Mouse (Mus musculus): ENCODE data around the gene Usp48. TPM values are rescaled to one million over a fixed set of nuclear protein-coding genes. Genes with fewer than 3 reads are reported as not detected.

Gene Usp48
- total and polyA plus RNA-seq, 3 experiments: 27.1 to 99.6 TPM; not detected in 1

DNA sequence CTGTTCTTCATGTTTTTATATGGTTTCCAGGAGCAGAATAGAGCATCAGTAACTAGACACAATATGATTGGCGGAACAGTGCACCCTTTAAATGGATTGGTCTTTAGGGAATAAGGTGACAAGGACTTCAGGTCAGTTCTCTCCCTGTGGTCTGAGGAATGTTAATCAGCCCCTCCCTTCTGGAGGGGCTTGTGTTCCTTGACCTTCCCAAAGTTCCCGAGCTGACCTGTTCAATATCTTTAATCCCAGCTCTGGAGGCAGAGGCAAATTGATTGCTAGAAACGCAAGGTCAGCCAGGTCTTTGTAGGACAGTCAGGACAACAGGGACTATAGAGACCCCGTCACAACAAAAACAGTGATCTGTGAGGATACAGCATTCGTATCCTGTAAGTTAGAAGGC, 5.0 kb downstream of the Usp48 start:
- Histone ChIP-seq H3K36me3 (ENCODE audit: control insufficient read depth in 1 of 2, insufficient read depth in 2 of 2, low read length in 2 of 2) (peaks cover 0 to 27% of the 10 kb centered on the region in 2 experiments; a peak in 2 of 4 replicates), H3K79me2 (ENCODE audit: control insufficient read depth, insufficient read depth, low read length, poor library complexity) (peaks cover 76% of the 10 kb centered on the region), H3K9ac (ENCODE audit: control insufficient read depth, low read depth, low read length, poor library complexity, severe bottlenecking) (no peak overlapping the region), H3K27ac (ENCODE audit: control insufficient read depth, low read depth, low read length) (no peak overlapping the region), H3K4me3 (ENCODE audit: control insufficient read depth in 1 of 2, insufficient read depth in 1 of 2, low read depth in 2 of 2, low read length in 2 of 2) (no peak overlapping the region), H3K4me1 (ENCODE audit: control insufficient read depth in 1 of 2, insufficient read depth in 2 of 2, low read length in 2 of 2) (peaks cover 8 to 12% of the 10 kb centered on the region in 2 experiments), H3K27me3 (ENCODE audit: control insufficient read depth in 1 of 2, insufficient read depth in 2 of 2, low read length in 2 of 2) (no peaks in the 10 kb centered on the region), H3K9me3 (replicated peaks; ENCODE audit: insufficient read depth, low read length) (no peaks in the 10 kb centered on the region)
- DNase-seq (ENCODE audit: low read depth, low spot score): no peak
- no peak for TF ChIP-seq JUND (IDR thresholded peaks at IDR 0.05; ENCODE audit: low read depth, low read length)
- TF ChIP-seq ZNF384 (IDR thresholded peaks at IDR 0.05; ENCODE audit: low read depth, low read length): no peak
- no peak for TF ChIP-seq RCOR1 (IDR thresholded peaks at IDR 0.05; ENCODE audit: low read depth, low read length)
- TF ChIP-seq MAFK (IDR thresholded peaks at IDR 0.05; ENCODE audit: borderline replicate concordance, low read depth, low read length): no peak
- no peak for TF ChIP-seq TAL1 (IDR thresholded peaks at IDR 0.05; ENCODE audit: low read length)
- no peak for TF ChIP-seq CHD1 (IDR thresholded peaks at IDR 0.05; ENCODE audit: low read depth, low read length)
- TF ChIP-seq ZMIZ1 (IDR thresholded peaks at IDR 0.05; ENCODE audit: low read depth, low read length): no peak
- no peak for TF ChIP-seq MXI1 (IDR thresholded peaks at IDR 0.05; ENCODE audit: low read depth, low read length)
- TF ChIP-seq TBP (IDR thresholded peaks at IDR 0.05; ENCODE audit: low read depth, low read length): no peak
- TF ChIP-seq POLR2AphosphoS2 (IDR thresholded peaks at IDR 0.05; ENCODE audit: low read length): no peak
- TF ChIP-seq POLR2A (IDR thresholded peaks at IDR 0.05; ENCODE audit: control insufficient read depth in 1 of 2, insufficient read depth in 1 of 2, low read depth in 1 of 2, low read length in 2 of 2, poor library complexity in 1 of 2): no peak
- no peak for TF ChIP-seq MYC (IDR thresholded peaks at IDR 0.05; ENCODE audit: low read depth, low read length)
- no peak for TF ChIP-seq EP300 (IDR thresholded peaks at IDR 0.05; ENCODE audit: low read depth in 1 of 2, low read length in 2 of 2)
- TF ChIP-seq ZKSCAN1 (IDR thresholded peaks at IDR 0.05; ENCODE audit: low read depth, low read length): no peak
- TF ChIP-seq TCF12 (IDR thresholded peaks at IDR 0.05; ENCODE audit: low read depth, low read length): no peak
- TF ChIP-seq USF1 (IDR thresholded peaks at IDR 0.05; ENCODE audit: low read depth, low read length): no peak
- TF ChIP-seq USF2 (IDR thresholded peaks at IDR 0.05; ENCODE audit: borderline replicate concordance in 1 of 2, insufficient read depth in 1 of 2, low read depth in 1 of 2, low read length in 2 of 2): no peak
- no peak for TF ChIP-seq KAT2A (conservative IDR thresholded peaks at IDR 0.05; ENCODE audit: low read depth, low read length)

DNA sequence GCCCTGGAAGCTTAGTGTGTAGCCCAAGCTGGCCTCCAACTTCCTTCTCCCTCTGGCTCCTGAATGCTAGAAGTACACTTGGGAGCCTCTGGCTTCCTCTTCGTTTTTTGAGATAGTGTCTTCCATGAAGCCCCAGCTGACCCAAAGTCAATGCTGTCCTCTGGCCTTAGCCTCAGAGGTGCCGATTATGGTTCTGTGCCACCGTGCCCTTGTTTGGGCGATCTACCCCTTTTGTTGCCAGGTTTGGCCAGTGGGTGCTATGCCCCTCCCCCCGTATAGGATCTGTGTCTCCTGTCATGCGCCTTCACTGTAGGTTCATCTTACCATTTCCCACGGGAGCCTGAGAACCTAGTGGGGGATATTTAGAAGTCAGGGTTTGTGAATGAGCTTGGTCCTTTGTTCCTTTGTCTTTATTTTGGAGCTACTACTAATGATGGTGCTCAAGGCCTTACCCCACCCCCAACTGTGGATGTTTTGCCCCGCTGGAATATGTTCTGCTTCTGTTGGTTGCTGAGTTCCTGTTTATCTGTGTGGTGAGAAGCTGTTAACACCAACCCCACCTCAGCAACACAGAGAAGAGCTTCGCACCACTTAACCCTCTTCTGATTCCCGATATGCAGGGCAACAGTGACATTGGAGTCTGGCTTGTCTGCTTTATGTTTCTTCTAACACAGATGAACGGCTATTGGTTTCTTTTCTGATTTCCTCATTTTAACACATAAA, 10.1 kb downstream of the Usp48 start:
- peak; percentile 30 for DNase-seq (ENCODE audit: low read depth, low spot score)
- Histone ChIP-seq H3K27ac (ENCODE audit: control insufficient read depth, low read depth, low read length) (no peak overlapping the region), H3K9ac (ENCODE audit: control insufficient read depth, low read depth, low read length, poor library complexity, severe bottlenecking) (no peak overlapping the region), H3K79me2 (ENCODE audit: control insufficient read depth, insufficient read depth, low read length, poor library complexity) (peaks cover 39% of the 10 kb centered on the region), H3K27me3 (ENCODE audit: control insufficient read depth in 1 of 2, insufficient read depth in 2 of 2, low read length in 2 of 2) (no peaks in the 10 kb centered on the region), H3K4me3 (ENCODE audit: control insufficient read depth in 1 of 2, insufficient read depth in 1 of 2, low read depth in 2 of 2, low read length in 2 of 2) (no peak overlapping the region), H3K4me1 (ENCODE audit: control insufficient read depth in 1 of 2, insufficient read depth in 2 of 2, low read length in 2 of 2) (peaks cover 4 to 7% of the 10 kb centered on the region in 2 experiments; a peak in 3 of 4 replicates), H3K36me3 (ENCODE audit: control insufficient read depth in 1 of 2, insufficient read depth in 2 of 2, low read length in 2 of 2) (peaks cover 6 to 9% of the 10 kb centered on the region in 2 experiments), H3K9me3 (replicated peaks; ENCODE audit: insufficient read depth, low read length) (no peaks in the 10 kb centered on the region)
- TF ChIP-seq TCF12 (IDR thresholded peaks at IDR 0.05; ENCODE audit: low read depth, low read length) (no peak), ZMIZ1 (IDR thresholded peaks at IDR 0.05; ENCODE audit: low read depth, low read length) (no peak), CHD2 (IDR thresholded peaks at IDR 0.05; ENCODE audit: low read length) (no peak), CTCF (IDR thresholded peaks at IDR 0.05 in 2 of 3, conservative IDR thresholded peaks at IDR 0.05 in 1 of 3; ENCODE audit: control insufficient read depth in 1 of 3, insufficient read depth in 1 of 3, low read depth in 2 of 3, low read length in 3 of 3, poor library complexity in 1 of 3, severe bottlenecking in 1 of 3) (no peak), ELF1 (IDR thresholded peaks at IDR 0.05; ENCODE audit: low read depth, low read length) (no peak), USF2 (IDR thresholded peaks at IDR 0.05; ENCODE audit: borderline replicate concordance in 1 of 2, insufficient read depth in 1 of 2, low read depth in 1 of 2, low read length in 2 of 2) (no peak), RCOR1 (IDR thresholded peaks at IDR 0.05; ENCODE audit: low read depth, low read length) (no peak), MAX (IDR thresholded peaks at IDR 0.05; ENCODE audit: low read length) (no peak), BHLHE40 (IDR thresholded peaks at IDR 0.05; ENCODE audit: borderline replicate concordance, low read depth, low read length) (no peak)

Measured in MEL (cell line).